Mouse (Mus musculus) embryonic facial prominence, embryonic 14.5 days (tissue): ENCODE data around the gene Accs. TPM values are rescaled to one million over a fixed set of nuclear protein-coding genes. Genes with fewer than 3 reads are reported as not detected.

Experiments
- ATAC-seq: fragments of 200-750 bp; cut with Nextera tagmentation; 2 replicates; pipeline ENCODE4 v1.8.0; 2017; ENCODE audit warnings: low read depth, moderate number of reproducible peaks, moderate TSS enrichment
- DNase-seq: peaks from one replicate; pipeline ENCODE4 v3.0.0-alpha.2; 2015; ENCODE audit warnings: low spot score
- H3K27ac ChIP-seq: fragments of 300-500 bp; sonication (generic); replicated peaks from 2 replicates; pipeline ENCODE4 v1.5.1; 2014; ENCODE audit warnings: low read depth, mild to moderate bottlenecking, low read length, moderate library complexity
- H3K27me3 ChIP-seq: fragments of 300-500 bp; sonication (generic); replicated peaks from 2 replicates; pipeline ENCODE4 v1.6.1; 2014; ENCODE audit warnings: low read length; ENCODE audit not compliant: control insufficient read depth, insufficient read depth
- H3K36me3 ChIP-seq: fragments of 300-500 bp; sonication (generic); 2 replicates; pipeline ENCODE4 v1.6.1; 2014; ENCODE audit warnings: low read length, mixed read lengths; ENCODE audit not compliant: control insufficient read depth, insufficient read depth
- H3K4me1 ChIP-seq: fragments of 300-500 bp; sonication (generic); 2 replicates; pipeline ENCODE4 v1.6.1; 2014; ENCODE audit warnings: antibody characterized with exemption, low read length; ENCODE audit not compliant: control insufficient read depth, insufficient read depth
- H3K4me2 ChIP-seq: fragments of 300-500 bp; sonication (generic); 2 replicates; pipeline ENCODE4 v1.6.1; 2014; ENCODE audit warnings: low read depth, mild to moderate bottlenecking, low read length, moderate library complexity, mixed read lengths
- H3K4me3 ChIP-seq: fragments of 300-500 bp; sonication (generic); 2 replicates; pipeline ENCODE4 v1.5.1; 2014; ENCODE audit warnings: low read depth, mild to moderate bottlenecking, low read length
- H3K9ac ChIP-seq: fragments of 300-500 bp; sonication (generic); 2 replicates; pipeline ENCODE4 v1.6.1; 2014; ENCODE audit warnings: low read depth, mild to moderate bottlenecking, low read length, moderate library complexity, mixed read lengths
- H3K9me3 ChIP-seq: fragments of 300-500 bp; sonication (generic); 2 replicates; pipeline ENCODE4 v1.6.1; 2016; ENCODE audit warnings: low read length; ENCODE audit not compliant: control insufficient read depth
- WGBS: fragments of 180-500 bp; shearing (Covaris S2); extraction: QIAGEN DNeasy Blood & Tissue Kit; methylation state at CpG from one replicate; pipeline ENCODE4 v1.1.7; 2014; 5-methylcytosine and 5-hydroxymethylcytosine counted together
- polyA plus RNA-seq: library from polyadenylated mRNA; unstranded; fragments of >200 nt; fragmentation: Nextera tagmentation; extraction: Ambion mirVana; gene quantifications from 2 replicates; pipeline ENCODE4 v1.2.1, GENCODE M21; 2014

Accs gene
- polyA plus RNA-seq, 1 experiment from 2014 or later: 5.7 TPM

DNA sequence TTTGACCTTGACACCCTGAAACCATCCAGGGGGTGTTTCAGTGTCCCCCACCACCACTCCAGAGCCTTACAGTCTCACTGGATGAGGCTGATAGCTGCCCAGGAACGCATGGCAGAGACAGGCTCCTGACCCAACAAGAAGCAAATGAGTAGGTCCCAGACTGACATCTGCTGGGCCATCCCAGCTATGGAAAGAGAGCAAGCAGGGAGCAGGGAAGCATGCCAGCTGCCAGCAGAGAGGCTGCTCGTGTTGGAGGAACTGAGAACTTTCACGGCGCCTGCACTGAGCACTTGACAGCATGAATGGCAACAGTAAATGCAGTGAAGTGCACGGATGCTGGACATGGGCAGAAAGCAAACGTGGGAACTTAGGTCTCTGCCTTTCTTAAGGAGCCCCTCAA is 9.6 kb downstream of the Accs start:
- Histone ChIP-seq H3K4me1 (no peaks in the 10 kb centered on the region), H3K9ac (no peak overlapping the region), H3K27me3 (no peaks in the 10 kb centered on the region), H3K9me3 (no peaks in the 10 kb centered on the region), H3K27ac (no peak overlapping the region), H3K4me3 (no peak overlapping the region), H3K4me2 (no peak overlapping the region), H3K36me3 (peaks cover 64% of the 10 kb centered on the region)
- ATAC-seq (no peak), DNase-seq (no peak)
- WGBS: 82% methylated on average over 6 of the region's 6 CpGs

GRCm38 (mm10) chr2:93838931-93839330 is 10.8 kb downstream of the Accs start:
- no peak for ATAC-seq
- Histone ChIP-seq H3K4me2 (no peak overlapping the region), H3K9me3 (no peaks in the 10 kb centered on the region), H3K4me1 (no peaks in the 10 kb centered on the region), H3K27me3 (no peaks in the 10 kb centered on the region), H3K9ac (no peak overlapping the region), H3K4me3 (no peak overlapping the region), H3K27ac (no peak overlapping the region), H3K36me3 (peaks cover 68% of the 10 kb centered on the region)
- WGBS: 93% methylated on average over 4 of the region's 4 CpGs
- no peak for DNase-seq

DNA sequence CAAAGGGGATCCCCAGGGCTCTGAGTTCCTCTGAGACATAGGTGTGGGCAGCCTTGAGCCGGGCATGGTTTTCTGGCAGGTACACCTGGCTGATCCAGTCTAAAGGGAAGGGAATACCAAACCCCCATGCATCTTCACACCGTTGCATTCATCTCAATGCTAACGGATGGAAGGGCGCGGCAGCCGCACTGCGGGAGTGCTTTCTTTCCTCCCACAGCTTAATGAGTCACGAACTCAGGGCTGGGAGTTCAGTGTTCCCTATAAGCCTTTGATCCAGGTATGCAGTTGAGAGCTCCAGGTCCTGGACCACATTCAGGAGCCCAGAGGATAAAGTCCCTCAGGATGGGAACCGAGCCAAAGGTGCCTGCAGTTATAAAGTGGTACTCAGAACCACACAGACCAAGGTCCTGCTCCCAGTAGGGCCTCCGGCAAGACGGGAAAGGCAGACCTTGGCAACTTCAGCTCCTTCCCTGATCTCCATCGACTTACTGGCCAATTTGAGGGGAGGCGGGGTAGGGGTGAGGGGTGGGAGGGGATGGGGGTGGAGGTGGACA is 13.4 kb downstream of the Accs start:
- Histone ChIP-seq H3K27ac (no peak overlapping the region), H3K4me2 (no peak overlapping the region), H3K4me3 (no peak overlapping the region), H3K27me3 (no peaks in the 10 kb centered on the region), H3K4me1 (no peaks in the 10 kb centered on the region), H3K9ac (no peak overlapping the region), H3K9me3 (no peaks in the 10 kb centered on the region), H3K36me3 (peaks cover 51% of the 10 kb centered on the region)
- DNase-seq (no peak), ATAC-seq (no peak)
- 74% methylated on average over 12 of the region's 13 CpGs for WGBS

GRCm38 (mm10) chr2:93835596-93835995 is 14.1 kb downstream of the Accs start:
- Histone ChIP-seq H3K4me2 (no peak overlapping the region), H3K36me3 (peaks cover 44% of the 10 kb centered on the region), H3K4me3 (no peak overlapping the region), H3K27ac (no peak overlapping the region), H3K27me3 (no peaks in the 10 kb centered on the region), H3K9ac (no peak overlapping the region), H3K9me3 (no peaks in the 10 kb centered on the region), H3K4me1 (no peaks in the 10 kb centered on the region)
- no peak for DNase-seq
- WGBS: 85% methylated on average over 11 of the region's 11 CpGs
- no peak for ATAC-seq

GRCm38 (mm10) chr2:93823519-93823918 is 26.2 kb downstream of the Accs start:
- no peak overlapping the region for H3K9ac ChIP-seq
- H3K27ac ChIP-seq: no peak overlapping the region
- peaks cover 10% of the 10 kb centered on the region for H3K4me1 ChIP-seq
- H3K4me2 ChIP-seq: no peak overlapping the region
- WGBS: 16% methylated on average over 8 of the region's 8 CpGs
- no peaks in the 10 kb centered on the region for H3K9me3 ChIP-seq
- peaks cover 9% of the 10 kb centered on the region; the same call in 1 of the 2 replicates for H3K36me3 ChIP-seq
- ATAC-seq: no peak
- H3K27me3 ChIP-seq: no peaks in the 10 kb centered on the region
- peak; percentile 95 for DNase-seq
- H3K4me3 ChIP-seq: no peak overlapping the region

- peak within 1 kb of the TSS; percentile 55; the same call in 1 of the 2 replicates for H3K27ac ChIP-seq
- WGBS: 1% methylated on average over 28 of the region's 66 CpGs
- H3K27me3 ChIP-seq: no peaks in the 10 kb centered on the region
- peak; percentile 88 for DNase-seq
- peak within 1 kb of the TSS; percentile 95 for H3K9ac ChIP-seq
- H3K4me1 ChIP-seq: peaks cover 10% of the 10 kb centered on the region
- peak within 1 kb of the TSS; percentile 64 for H3K4me2 ChIP-seq
- ATAC-seq: peak; percentile 94
- H3K9me3 ChIP-seq: no peaks in the 10 kb centered on the region
- H3K4me3 ChIP-seq: peak within 1 kb of the TSS; percentile 91
- peaks cover 9% of the 10 kb centered on the region; the same call in 1 of the 2 replicates for H3K36me3 ChIP-seq
Observed at GRCm38 (mm10) chr2:93822045-93822749, 27.5 kb downstream of the Accs start, which contains the start of gene Ext2. Ext2 (minus strand) TSS chr2:93822568.

- H3K27me3 ChIP-seq: no peaks in the 10 kb centered on the region
- no peak for DNase-seq
- no peak overlapping the region for H3K9ac ChIP-seq
- no peaks in the 10 kb centered on the region for H3K9me3 ChIP-seq
- WGBS: 96% methylated on average over 5 of the region's 5 CpGs
- peaks cover 10% of the 10 kb centered on the region for H3K4me1 ChIP-seq
- H3K4me2 ChIP-seq: no peak overlapping the region
- H3K36me3 ChIP-seq: peaks cover 16% of the 10 kb centered on the region
- no peak for ATAC-seq
- H3K27ac ChIP-seq: no peak overlapping the region
- H3K4me3 ChIP-seq: no peak overlapping the region
Observed at GRCm38 (mm10) chr2:93817791-93818190, 32.0 kb downstream of the Accs start.

DNA sequence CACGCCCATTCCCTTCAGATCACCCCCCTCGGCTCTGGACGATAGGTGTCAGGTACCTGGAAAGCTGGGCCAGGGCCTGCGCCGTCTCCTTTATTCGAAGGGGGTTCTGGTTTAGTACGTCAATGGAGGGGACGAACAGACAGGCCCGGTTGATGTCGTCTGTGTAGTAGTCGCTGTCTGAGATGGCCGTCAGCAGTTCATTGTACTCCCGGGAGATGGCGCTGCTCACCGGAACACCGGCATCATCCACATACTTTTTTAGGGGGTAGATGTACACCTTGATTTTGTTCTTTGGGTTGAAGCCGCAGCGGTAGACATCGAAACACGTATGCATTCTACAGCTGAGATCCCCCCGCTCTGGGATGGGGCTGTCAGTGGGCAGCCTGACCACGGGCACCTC is 36.4 kb downstream of the Accs start:
- H3K9ac ChIP-seq: no peak overlapping the region
- no peaks in the 10 kb centered on the region for H3K4me1 ChIP-seq
- H3K27me3 ChIP-seq: no peaks in the 10 kb centered on the region
- H3K27ac ChIP-seq: no peak overlapping the region
- DNase-seq (no peak), ATAC-seq (no peak)
- no peak overlapping the region for H3K4me2 ChIP-seq
- peaks cover 48% of the 10 kb centered on the region for H3K36me3 ChIP-seq
- WGBS: 91% methylated on average over 22 of the region's 22 CpGs
- no peak overlapping the region for H3K4me3 ChIP-seq
- H3K9me3 ChIP-seq: no peaks in the 10 kb centered on the region

DNA sequence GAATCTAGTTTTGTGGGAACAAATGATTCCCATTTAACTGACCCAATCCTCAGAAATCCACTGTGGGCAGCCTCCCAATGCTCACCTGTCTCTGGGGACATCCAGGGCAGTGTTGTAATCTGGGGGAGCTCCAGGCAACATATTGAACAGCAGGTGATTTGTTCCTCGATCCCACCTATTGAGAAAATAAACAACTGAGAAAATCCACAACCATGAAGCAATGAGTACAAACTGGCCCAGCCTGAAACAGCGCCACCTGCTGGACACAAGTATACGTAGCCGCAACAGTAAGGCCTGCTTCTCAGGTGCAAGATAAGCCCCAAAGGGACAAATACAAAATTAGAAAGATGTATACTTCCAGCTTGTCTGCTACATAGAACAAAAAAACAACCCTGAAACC is 37.9 kb downstream of the Accs start:
- Histone ChIP-seq H3K4me2 (no peak overlapping the region), H3K9ac (no peak overlapping the region), H3K27ac (no peak overlapping the region), H3K4me3 (no peak overlapping the region), H3K27me3 (no peaks in the 10 kb centered on the region), H3K36me3 (peaks cover 63% of the 10 kb centered on the region), H3K4me1 (no peaks in the 10 kb centered on the region), H3K9me3 (no peaks in the 10 kb centered on the region)
- WGBS: 28% methylated on average over 4 of the region's 4 CpGs
- ATAC-seq (no peak), DNase-seq (peak; percentile 43)
